In genomic region chr11:98602090-98602690, GRCm38 (mm10) we compare ENCODE assay signal across 8 mouse cellular contexts. TPM values are rescaled to one million over a fixed set of nuclear protein-coding genes. Genes with fewer than 3 reads are reported as not detected.
DNase-seq lines count a peak whose midpoint lies in the region; ATAC-seq and TF ChIP-seq lines count a peak whose summit lies in the region.

No protein-coding gene starts in this region.

- no peaks in the 10 kb centered on the region for H3K9me3 ChIP-seq in forebrain, embryonic 12.5 days
- H3K9me3 ChIP-seq in limb, embryonic 14.5 days (ENCODE audit: control insufficient read depth, low read length), result no peaks in the 10 kb centered on the region

- no peak for TF ChIP-seq CTCF in left cerebral cortex, adult 2 months (IDR thresholded peaks at IDR 0.05)

- no peak overlapping the region for H3K9ac ChIP-seq in forebrain, embryonic 12.5 days
- H3K9ac ChIP-seq in limb, embryonic 14.5 days (ENCODE audit: low read depth, low read length, severe bottlenecking), result no peak overlapping the region

- ATAC-seq in forebrain, embryonic 12.5 days (ENCODE audit: low FRiP score), result peak; percentile 46; the same call in 1 of the 2 replicates
- 0 out of 2 replicates have a peak, but pooled peaks have one; percentile 37 for ATAC-seq in limb, embryonic 14.5 days (ENCODE audit: low FRiP score, low read depth)
- no peak for ATAC-seq in frontal cortex, adult (ENCODE audit: low TSS enrichment)

- H3K27ac ChIP-seq in forebrain, embryonic 12.5 days, result no peak overlapping the region
- no peak overlapping the region for H3K27ac ChIP-seq in limb, embryonic 14.5 days (replicated peaks; ENCODE audit: low read depth, low read length)
- H3K27ac ChIP-seq in left cerebral cortex, adult 2 months, result no peak overlapping the region

- no peak for TF ChIP-seq POLR2A in limb, embryonic 14.5 days (IDR thresholded peaks at IDR 0.05; ENCODE audit: borderline replicate concordance, extremely low read depth, insufficient read depth, insufficient read length)

- no peaks in the 10 kb centered on the region for H3K36me3 ChIP-seq in forebrain, embryonic 12.5 days (replicated peaks)
- H3K36me3 ChIP-seq in limb, embryonic 14.5 days (ENCODE audit: control insufficient read depth, insufficient read depth, low read length), result no peaks in the 10 kb centered on the region

- 2% methylated on average over 19 of the region's 20 CpGs for WGBS in forebrain, embryonic 12.5 days
- under 1% methylated on average over 20 of the region's 20 CpGs for WGBS in limb, embryonic 14.5 days

- intact Hi-C loops in left cerebral cortex, adult 2 months (cut with DNase I), result no loop called here

- H3K27me3 ChIP-seq in forebrain, embryonic 12.5 days, result peaks cover 49% of the 10 kb centered on the region
- H3K27me3 ChIP-seq in limb, embryonic 14.5 days (ENCODE audit: control insufficient read depth, insufficient read depth, low read length), result peaks cover 8% of the 10 kb centered on the region; the same call in 1 of the 2 replicates

- H3K4me1 ChIP-seq in forebrain, embryonic 12.5 days, result peaks cover 8% of the 10 kb centered on the region
- H3K4me1 ChIP-seq in limb, embryonic 14.5 days (ENCODE audit: control insufficient read depth, insufficient read depth, low read length), result peaks cover 9% of the 10 kb centered on the region

- H3K4me2 ChIP-seq in forebrain, embryonic 12.5 days, result peak overlapping the region; percentile 57
- peak overlapping the region; percentile 44 for H3K4me2 ChIP-seq in limb, embryonic 14.5 days (replicated peaks; ENCODE audit: low read depth, low read length, severe bottlenecking)

- peak; percentile 57 to 78 for DNase-seq in spleen, postnatal 4 days (ENCODE audit: low spot score in 2 of 2)
- DNase-seq in spleen, adult 12 weeks (ENCODE audit: low spot score), result no peak
- DNase-seq in limb, embryonic 14.5 days (ENCODE audit: low spot score), result no peak
- peak; percentile 40 for DNase-seq in naive thymus-derived CD4-positive, alpha-beta T cell, adult 2 months (ENCODE audit: low read depth)
- DNase-seq in left cerebral cortex, adult 2 months (ENCODE audit: extremely low spot score in 1 of 2, low spot score in 2 of 2), result no peak
- DNase-seq in layer of hippocampus, adult 18-20 months (ENCODE audit: low spot score in 2 of 2), result no peak

- H3K4me3 ChIP-seq in forebrain, embryonic 12.5 days (replicated peaks), result peak overlapping the region; percentile 37
- peak overlapping the region; percentile 24 for H3K4me3 ChIP-seq in limb, embryonic 14.5 days (replicated peaks; ENCODE audit: low read length)
- no peak overlapping the region for H3K4me3 ChIP-seq in left cerebral cortex, adult 2 months

RNA-seq across cellular contexts. Expression of gene Lrrc3c, which starts 4.1 kb away (rescaled TPM):
- not detected in 2 replicates for polyA plus RNA-seq in forebrain, embryonic 12.5 days (2016; fragmentation: Nextera tagmentation; extraction: Ambion mirVana)
- not detected in 2 replicates for polyA plus RNA-seq in limb, embryonic 14.5 days (2012; rRNA removed)
- polyA plus RNA-seq in limb, embryonic 14.5 days (2014; fragmentation: Nextera tagmentation; extraction: Ambion mirVana), result not detected in 2 replicates
- not detected for total RNA-seq in left cerebral cortex, adult 2 months (2021)
- total RNA-seq in layer of hippocampus, adult 18-20 months (2021), result not detected

RNA-seq across cellular contexts. Expression of gene Ormdl3, which starts 15.0 kb away (rescaled TPM):
- polyA plus RNA-seq in forebrain, embryonic 12.5 days (2016; fragmentation: Nextera tagmentation; extraction: Ambion mirVana), result 67.3 and 67.4 TPM in 2 replicates
- 76.8 and 86.6 TPM in 2 replicates for polyA plus RNA-seq in limb, embryonic 14.5 days (2012; rRNA removed)
- polyA plus RNA-seq in limb, embryonic 14.5 days (2014; fragmentation: Nextera tagmentation; extraction: Ambion mirVana), result 12.9 and 13.7 TPM in 2 replicates
- 10 to 100 TPM; 45.9 to 47.9 TPM for total RNA-seq in left cerebral cortex, adult 2 months (2021)
- total RNA-seq in layer of hippocampus, adult 18-20 months (2021), result 10 to 100 TPM; 59.2 to 60.6 TPM

RNA-seq across cellular contexts. Expression of gene Gm12355, which starts 23.3 kb away (rescaled TPM):
- polyA plus RNA-seq in forebrain, embryonic 12.5 days (2016; fragmentation: Nextera tagmentation; extraction: Ambion mirVana), result 1.2 and 1.4 TPM in 2 replicates
- polyA plus RNA-seq in limb, embryonic 14.5 days (2012; rRNA removed), result 0.12 and 0.31 TPM in 2 replicates
- 0.69 and 1.3 TPM in 2 replicates for polyA plus RNA-seq in limb, embryonic 14.5 days (2014; fragmentation: Nextera tagmentation; extraction: Ambion mirVana)
- 10 to 100 TPM in 1 of 2 experiments, 1 to 10 TPM in 1; 8.8 to 12.1 TPM for total RNA-seq in left cerebral cortex, adult 2 months (2021)
- 10 to 100 TPM; 11.6 to 11.8 TPM for total RNA-seq in layer of hippocampus, adult 18-20 months (2021)

RNA-seq across cellular contexts. Expression of gene Gsdma3, which starts 24.0 kb away (rescaled TPM):
- not detected in 2 replicates for polyA plus RNA-seq in forebrain, embryonic 12.5 days (2016; fragmentation: Nextera tagmentation; extraction: Ambion mirVana)
- polyA plus RNA-seq in limb, embryonic 14.5 days (2012; rRNA removed), result not detected in 2 replicates
- not detected in 2 replicates for polyA plus RNA-seq in limb, embryonic 14.5 days (2014; fragmentation: Nextera tagmentation; extraction: Ambion mirVana)
- under 1 TPM; 0.23 to 0.27 TPM for total RNA-seq in left cerebral cortex, adult 2 months (2021)
- not detected for total RNA-seq in layer of hippocampus, adult 18-20 months (2021)

RNA-seq across cellular contexts. Expression of gene Gsdma2, which starts 44.4 kb away (rescaled TPM):
- not detected in 2 replicates for polyA plus RNA-seq in forebrain, embryonic 12.5 days (2016; fragmentation: Nextera tagmentation; extraction: Ambion mirVana)
- not detected in 2 replicates for polyA plus RNA-seq in limb, embryonic 14.5 days (2012; rRNA removed)
- not detected in 2 replicates for polyA plus RNA-seq in limb, embryonic 14.5 days (2014; fragmentation: Nextera tagmentation; extraction: Ambion mirVana)
- not detected for total RNA-seq in left cerebral cortex, adult 2 months (2021)
- total RNA-seq in layer of hippocampus, adult 18-20 months (2021), result not detected

Comparison
In these comparisons a context has a peak if more than half of its experiments do, and no peak if none do; other contexts are left out.
1. DNase-seq: peak in spleen, postnatal 4 days (2 of 2) and naive thymus-derived CD4-positive, alpha-beta T cell, adult 2 months (single experiment); none in spleen, adult 12 weeks (single experiment), limb, embryonic 14.5 days (single experiment), left cerebral cortex, adult 2 months (0 of 2) and layer of hippocampus, adult 18-20 months (0 of 2).